Mouse (Mus musculus) forebrain, embryonic 12.5 days (tissue): Measurements from ENCODE around the gene Usp7. TPM values are rescaled to one million over a fixed set of nuclear protein-coding genes. Genes with fewer than 3 reads are reported as not detected.

Experiments used
- ATAC-seq: fragments of 200-750 bp; cut with Nextera tagmentation; 2 replicates; pipeline ENCODE4 v1.8.0; 2017; ENCODE audit warnings: moderate TSS enrichment; ENCODE audit not compliant: low FRiP score
- H3K27ac ChIP-seq: fragments of 300-500 bp; sonication (generic); 2 replicates; pipeline ENCODE4 v1.5.1; 2016; ENCODE audit warnings: mild to moderate bottlenecking
- H3K27me3 ChIP-seq: fragments of 300-500 bp; sonication (generic); 2 replicates; pipeline ENCODE4 v1.6.1; 2016; ENCODE audit warnings: mild to moderate bottlenecking
- H3K36me3 ChIP-seq: fragments of 300-500 bp; sonication (generic); replicated peaks from 2 replicates; pipeline ENCODE4 v1.6.1; 2016; ENCODE audit warnings: mild to moderate bottlenecking
- H3K4me1 ChIP-seq: fragments of 300-500 bp; sonication (generic); 2 replicates; pipeline ENCODE4 v1.6.1; 2016
- H3K4me2 ChIP-seq: fragments of 300-500 bp; sonication (generic); 2 replicates; pipeline ENCODE4 v1.6.1; 2016; ENCODE audit warnings: mild to moderate bottlenecking, moderate library complexity
- H3K4me3 ChIP-seq: fragments of 300-500 bp; sonication (generic); replicated peaks from 2 replicates; pipeline ENCODE4 v1.5.1; 2016; ENCODE audit warnings: mild to moderate bottlenecking
- H3K9ac ChIP-seq: fragments of 300-500 bp; sonication (generic); 2 replicates; pipeline ENCODE4 v1.6.1; 2016; ENCODE audit warnings: mild to moderate bottlenecking
- H3K9me3 ChIP-seq: fragments of 300-500 bp; sonication (generic); 2 replicates; pipeline ENCODE4 v1.6.1; 2016
- WGBS: fragments of 180-500 bp; shearing (Covaris S2); methylation state at CpG from one replicate; pipeline ENCODE4 v1.1.7; 2016; 5-methylcytosine and 5-hydroxymethylcytosine counted together
- polyA plus RNA-seq: library from polyadenylated mRNA; unstranded; fragments of >200 nt; fragmentation: Nextera tagmentation; extraction: Ambion mirVana; gene quantifications from 2 replicates; pipeline ENCODE4 v1.2.1, GENCODE M21; 2016

Gene Usp7
- polyA plus RNA-seq, 1 experiment from 2014 or later = 41.8 TPM

- Histone ChIP-seq H3K4me2 (no peak overlapping the region), H3K27me3 (peaks cover 14% of the 10 kb centered on the region), H3K27ac (no peak overlapping the region), H3K9ac (no peak overlapping the region), H3K4me1 (peaks cover 21% of the 10 kb centered on the region), H3K36me3 (0 out of 2 replicates have a peak, but pooled peaks cover under 1% of the 10 kb centered on the region), H3K9me3 (no peaks in the 10 kb centered on the region), H3K4me3 (no peak overlapping the region)
- WGBS = 6% methylated on average over 8 of the region's 8 CpGs
- ATAC-seq = no peak
Measured at GRCm38 (mm10) chr16:8674165-8674564, 117.9 kb downstream of the Usp7 start.

DNA sequence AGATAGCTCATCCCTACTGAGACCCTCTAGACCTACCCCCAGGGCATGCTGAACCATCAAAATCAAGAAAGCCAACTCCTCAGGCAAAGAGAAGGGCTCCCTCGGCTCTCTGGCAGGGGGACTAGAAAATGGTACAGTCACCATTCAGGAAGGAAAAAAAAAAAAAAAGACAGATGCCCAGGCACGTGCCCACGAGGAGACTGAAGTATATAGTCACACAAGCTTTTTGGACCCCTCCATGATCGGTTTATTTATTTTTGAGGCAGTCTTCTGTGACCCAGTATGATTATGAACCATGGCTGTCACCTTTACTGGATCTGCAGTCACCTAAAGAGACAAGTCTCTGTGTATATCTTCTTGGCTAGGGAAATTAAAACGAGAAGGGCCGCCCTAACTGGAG lies 118.8 kb downstream of the Usp7 start:
- 78% methylated on average over 6 of the region's 6 CpGs for WGBS
- no peak overlapping the region for H3K4me2 ChIP-seq
- H3K9me3 ChIP-seq = no peaks in the 10 kb centered on the region
- no peak overlapping the region for H3K27ac ChIP-seq
- no peak for ATAC-seq
- H3K4me3 ChIP-seq = no peak overlapping the region
- no peak overlapping the region for H3K9ac ChIP-seq
- peaks cover 14% of the 10 kb centered on the region for H3K27me3 ChIP-seq
- peaks cover 29% of the 10 kb centered on the region for H3K4me1 ChIP-seq
- H3K36me3 ChIP-seq = 0 out of 2 replicates have a peak, but pooled peaks cover 5% of the 10 kb centered on the region

GRCm38 (mm10) chr16:8672811-8673210 lies 119.3 kb downstream of the Usp7 start:
- H3K4me1 ChIP-seq = peaks cover 34% of the 10 kb centered on the region
- H3K4me2 ChIP-seq = peak overlapping the region; percentile 82; the same call in 1 of the 2 replicates
- H3K9ac ChIP-seq = no peak overlapping the region
- no peak for ATAC-seq
- H3K27me3 ChIP-seq = peaks cover 14% of the 10 kb centered on the region
- no peaks in the 10 kb centered on the region for H3K9me3 ChIP-seq
- H3K4me3 ChIP-seq = peak overlapping the region; percentile 69; the same call in 1 of the 2 replicates
- H3K36me3 ChIP-seq = 0 out of 2 replicates have a peak, but pooled peaks cover 5% of the 10 kb centered on the region
- no peak overlapping the region for H3K27ac ChIP-seq

DNA sequence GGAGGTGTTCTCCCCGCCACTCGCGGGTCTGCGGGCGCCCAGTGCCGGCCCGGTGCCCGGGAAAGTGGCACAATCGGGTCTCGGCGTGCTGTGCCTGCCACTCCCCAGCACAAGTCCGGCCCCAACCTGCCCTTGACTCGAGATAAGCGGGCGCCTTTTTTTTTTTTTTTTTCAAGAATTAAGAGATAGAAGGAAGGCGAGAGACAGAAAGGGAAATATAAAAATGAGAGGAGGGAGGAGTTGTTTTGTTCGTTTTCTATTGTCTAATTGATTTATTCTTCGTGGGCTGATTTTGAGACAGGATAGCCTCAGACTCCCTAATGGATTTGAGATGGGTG lies 119.8 kb downstream of the Usp7 start:
- 2% methylated on average over 18 of the region's 18 CpGs for WGBS
- Histone ChIP-seq H3K4me3 (peak overlapping the region; percentile 69), H3K27ac (peak overlapping the region; percentile 78; the same call in 1 of the 2 replicates), H3K9ac (peak overlapping the region; percentile 80), H3K9me3 (no peaks in the 10 kb centered on the region), H3K4me2 (peak overlapping the region; percentile 82), H3K27me3 (peaks cover 14% of the 10 kb centered on the region), H3K4me1 (peaks cover 39% of the 10 kb centered on the region), H3K36me3 (0 out of 2 replicates have a peak, but pooled peaks cover 5% of the 10 kb centered on the region)
- ATAC-seq = no peak

GRCm38 (mm10) chr16:8671551-8672349 lies 120.4 kb downstream of the Usp7 start, which contains the start of gene Carhsp1:
TSS of gene Carhsp1 (minus strand) at chr16:8672155.
- H3K27me3 ChIP-seq = peaks cover 14% of the 10 kb centered on the region
- H3K36me3 ChIP-seq = 0 out of 2 replicates have a peak, but pooled peaks cover 5% of the 10 kb centered on the region
- peak within 1 kb of the TSS; percentile 80 for H3K9ac ChIP-seq
- H3K4me1 ChIP-seq = peaks cover 44% of the 10 kb centered on the region
- no peaks in the 10 kb centered on the region for H3K9me3 ChIP-seq
- WGBS = under 1% methylated on average over 65 of the region's 67 CpGs
- peak; percentile 93 for ATAC-seq
- peak within 1 kb of the TSS; percentile 78 for H3K27ac ChIP-seq
- peak within 1 kb of the TSS; percentile 82 for H3K4me2 ChIP-seq
- H3K4me3 ChIP-seq = peak within 1 kb of the TSS; percentile 69

DNA sequence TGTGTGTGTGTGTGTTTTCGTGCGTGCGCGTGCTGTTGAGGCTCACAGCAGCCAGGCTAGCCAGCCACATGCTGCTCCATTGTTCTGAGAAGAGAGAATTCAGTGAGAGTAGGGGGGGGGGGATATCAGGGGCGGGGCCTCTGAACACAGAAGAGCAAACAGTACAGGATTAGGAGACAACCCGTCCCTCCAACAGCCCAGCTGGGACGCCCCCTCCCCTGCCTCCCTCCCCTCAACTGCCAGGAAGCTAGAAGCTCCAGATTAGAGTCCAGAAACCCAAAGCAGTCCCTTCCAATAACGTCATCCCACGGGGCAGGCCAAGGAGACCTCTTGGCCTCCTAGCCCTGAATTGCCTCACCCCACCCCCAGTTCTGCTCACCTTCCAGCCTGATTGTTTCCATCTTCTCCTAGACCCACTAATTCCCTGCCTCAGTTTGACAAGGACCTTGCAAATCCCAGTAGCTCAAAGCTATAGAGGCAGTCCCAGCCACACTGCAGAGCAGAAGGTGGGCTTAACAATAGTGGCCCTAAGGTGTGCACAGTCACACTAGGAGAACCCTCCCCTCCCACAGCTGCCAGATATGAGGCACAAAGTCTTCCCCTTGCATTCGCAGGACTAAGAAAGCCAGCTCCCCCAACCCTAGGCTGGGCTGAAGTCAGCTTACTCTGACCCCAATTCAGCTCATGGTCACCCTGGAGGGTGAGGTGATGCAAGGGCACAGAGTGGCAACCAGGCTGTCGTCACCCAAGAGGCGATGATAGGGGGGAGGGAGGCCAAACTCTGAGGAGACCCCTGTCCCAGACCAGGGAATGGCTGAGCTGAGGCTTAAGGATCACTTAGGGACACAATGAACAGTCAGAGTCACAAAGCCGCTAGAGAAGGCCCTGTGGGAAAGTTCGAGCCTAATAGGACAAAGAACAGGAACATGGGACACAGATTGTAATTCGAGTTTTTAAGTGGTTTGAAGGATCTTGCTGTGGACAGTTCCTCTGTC lies 121.8 kb downstream of the Usp7 start:
- Histone ChIP-seq H3K9me3 (no peaks in the 10 kb centered on the region), H3K27me3 (peaks cover 14% of the 10 kb centered on the region), H3K4me3 (peak overlapping the region; percentile 69), H3K4me1 (peaks cover 58% of the 10 kb centered on the region), H3K36me3 (0 out of 2 replicates have a peak, but pooled peaks cover 5% of the 10 kb centered on the region), H3K9ac (peak overlapping the region; percentile 80), H3K4me2 (peak overlapping the region; percentile 82), H3K27ac (peak overlapping the region; percentile 78)
- ATAC-seq = peak; percentile 62
- WGBS = 2% methylated on average over 14 of the region's 15 CpGs

GRCm38 (mm10) chr16:8669432-8669831 lies 122.7 kb downstream of the Usp7 start:
- WGBS = 46% methylated on average over 5 of the region's 5 CpGs
- peak overlapping the region; percentile 69 for H3K4me3 ChIP-seq
- peaks cover 5% of the 10 kb centered on the region; the same call in 1 of the 2 replicates for H3K36me3 ChIP-seq
- peak overlapping the region; percentile 82 for H3K4me2 ChIP-seq
- no peaks in the 10 kb centered on the region for H3K9me3 ChIP-seq
- no peak for ATAC-seq
- H3K4me1 ChIP-seq = peaks cover 58% of the 10 kb centered on the region
- H3K27me3 ChIP-seq = peaks cover 14% of the 10 kb centered on the region
- H3K9ac ChIP-seq = peak overlapping the region; percentile 80; the same call in 1 of the 2 replicates
- H3K27ac ChIP-seq = peak overlapping the region; percentile 78

GRCm38 (mm10) chr16:8668386-8668785 lies 123.7 kb downstream of the Usp7 start:
- Histone ChIP-seq H3K9ac (peak overlapping the region; percentile 80; the same call in 1 of the 2 replicates), H3K4me2 (0 out of 2 replicates have a peak overlapping the region, but pooled peaks have one; percentile 15), H3K4me3 (no peak overlapping the region), H3K4me1 (peaks cover 63% of the 10 kb centered on the region), H3K27ac (no peak overlapping the region), H3K9me3 (no peaks in the 10 kb centered on the region), H3K36me3 (peaks cover 12% of the 10 kb centered on the region), H3K27me3 (peaks cover 4% of the 10 kb centered on the region)
- ATAC-seq = no peak
- WGBS = 76% methylated on average over 2 of the region's 2 CpGs

- Histone ChIP-seq H3K27me3 (no peaks in the 10 kb centered on the region; the same call in 1 of the 2 replicates), H3K4me2 (peak overlapping the region; percentile 6; the same call in 1 of the 2 replicates), H3K27ac (no peak overlapping the region), H3K4me3 (no peak overlapping the region), H3K4me1 (peaks cover 64% of the 10 kb centered on the region), H3K9ac (no peak overlapping the region), H3K9me3 (no peaks in the 10 kb centered on the region), H3K36me3 (peaks cover 18% of the 10 kb centered on the region)
- WGBS = 78% methylated on average over 4 of the region's 4 CpGs
- ATAC-seq = no peak
Measured at GRCm38 (mm10) chr16:8667814-8668213, 124.3 kb downstream of the Usp7 start.

GRCm38 (mm10) chr16:8667261-8667660 lies 124.8 kb downstream of the Usp7 start:
- no peak for ATAC-seq
- Histone ChIP-seq H3K27me3 (no peaks in the 10 kb centered on the region), H3K4me2 (peak overlapping the region; percentile 6; the same call in 1 of the 2 replicates), H3K4me3 (no peak overlapping the region), H3K36me3 (peaks cover 24% of the 10 kb centered on the region), H3K9ac (no peak overlapping the region), H3K4me1 (peaks cover 64% of the 10 kb centered on the region), H3K9me3 (no peaks in the 10 kb centered on the region), H3K27ac (no peak overlapping the region)
- 86% methylated on average over 7 of the region's 7 CpGs for WGBS

DNA sequence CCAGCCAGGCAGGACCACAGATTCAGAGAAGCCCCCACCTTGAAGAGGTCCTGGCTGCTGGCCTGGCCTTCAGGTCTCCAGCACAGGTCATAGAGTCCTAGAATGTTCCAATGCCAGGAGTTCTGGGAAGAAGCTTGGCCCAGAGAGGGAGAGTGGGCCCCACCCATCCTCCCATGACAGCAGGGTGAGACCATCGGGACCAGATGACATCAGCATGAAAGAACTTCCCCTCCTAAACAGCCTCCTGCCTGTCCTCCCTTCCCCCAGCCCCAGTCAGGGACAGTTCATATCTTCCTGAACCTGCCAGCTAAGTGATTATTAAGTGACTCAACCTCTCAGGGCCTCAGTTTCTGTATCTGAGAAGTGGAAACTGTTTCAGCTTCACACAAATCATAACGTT lies 125.7 kb downstream of the Usp7 start:
- no peaks in the 10 kb centered on the region for H3K27me3 ChIP-seq
- H3K9ac ChIP-seq = no peak overlapping the region
- no peak overlapping the region for H3K4me3 ChIP-seq
- H3K9me3 ChIP-seq = no peaks in the 10 kb centered on the region
- peaks cover 32% of the 10 kb centered on the region for H3K36me3 ChIP-seq
- H3K27ac ChIP-seq = no peak overlapping the region
- H3K4me1 ChIP-seq = peaks cover 64% of the 10 kb centered on the region
- WGBS = 79% methylated on average over 2 of the region's 2 CpGs
- ATAC-seq = no peak
- H3K4me2 ChIP-seq = no peak overlapping the region

- Histone ChIP-seq H3K27me3 (no peaks in the 10 kb centered on the region), H3K4me2 (no peak overlapping the region), H3K9ac (no peak overlapping the region), H3K4me3 (no peak overlapping the region), H3K27ac (no peak overlapping the region), H3K9me3 (no peaks in the 10 kb centered on the region), H3K4me1 (peaks cover 55% of the 10 kb centered on the region), H3K36me3 (peaks cover 41% of the 10 kb centered on the region)
- no peak for ATAC-seq
- WGBS = 81% methylated on average over 5 of the region's 5 CpGs
Measured at GRCm38 (mm10) chr16:8665367-8665766, 126.7 kb downstream of the Usp7 start.
